Mouse (Mus musculus): ENCODE results near the gene Gtf3c5. TPM values are rescaled to one million over a fixed set of nuclear protein-coding genes. Genes with fewer than 3 reads are reported as not detected.

The Gtf3c5 gene
- polyA plus RNA-seq, 1 experiment = 2.1 TPM

DNA sequence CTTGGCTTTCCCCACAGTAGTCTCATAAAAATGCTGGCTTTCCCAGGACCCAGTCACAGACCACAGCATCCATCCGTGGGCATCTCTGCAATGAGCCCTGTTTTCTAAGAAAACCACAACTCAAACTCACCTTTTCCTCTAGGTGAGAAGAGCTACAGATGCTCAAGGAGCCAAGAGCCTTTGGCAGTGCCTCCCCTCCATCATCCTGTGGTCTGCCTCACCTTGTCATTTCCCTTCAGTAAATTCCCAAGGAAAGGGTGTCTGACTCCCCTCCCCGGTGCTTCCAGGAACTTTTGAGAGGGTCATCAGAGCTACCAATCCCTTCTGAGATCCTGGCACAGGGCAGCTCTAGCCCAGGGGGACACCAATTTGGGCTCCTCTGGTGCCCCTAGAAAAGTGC lies 37.6 kb upstream of the Gtf3c5 start:
- Histone ChIP-seq H3K4me3 (replicated peaks) (peak overlapping the region; percentile 92), H3K27me3 (ENCODE audit: control insufficient read depth) (peaks cover 4% of the 10 kb centered on the region; the same call in 1 of the 2 replicates), H3K36me3 (ENCODE audit: control insufficient read depth) (peaks cover 52% of the 10 kb centered on the region), H3K9me3 (ENCODE audit: control insufficient read depth, low read length) (peaks cover 3% of the 10 kb centered on the region; the same call in 1 of the 2 replicates), H3K4me1 (ENCODE audit: control insufficient read depth) (peaks cover 66% of the 10 kb centered on the region)
- TF ChIP-seq GATA1 (IDR thresholded peaks at IDR 0.05; ENCODE audit: low read length) (no peak), TAL1 (IDR thresholded peaks at IDR 0.05; ENCODE audit: low read length) (no peak)

DNA sequence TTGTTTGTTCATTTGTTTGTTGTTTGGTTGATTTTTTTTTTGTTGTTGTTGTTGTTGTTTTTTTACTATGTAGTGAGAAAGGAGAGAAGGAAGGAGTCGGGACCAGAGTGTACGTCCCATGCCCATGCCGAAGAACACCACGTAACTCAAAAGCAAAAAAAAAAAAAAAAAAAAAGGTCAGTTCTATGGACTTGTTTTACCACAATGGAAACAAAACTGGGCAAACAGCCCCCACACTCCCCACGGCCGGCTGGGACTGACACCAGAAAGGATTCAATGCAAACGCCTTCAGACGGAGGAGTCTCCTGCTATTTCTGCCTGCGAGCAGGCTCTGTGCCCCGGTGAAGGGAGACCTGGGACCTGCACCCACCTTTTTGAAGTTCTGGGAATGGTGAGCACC lies 37.0 kb upstream of the Gtf3c5 start:
- no peak for TF ChIP-seq GATA1 (IDR thresholded peaks at IDR 0.05; ENCODE audit: low read length)
- no peak for TF ChIP-seq TAL1 (IDR thresholded peaks at IDR 0.05; ENCODE audit: low read length)
- H3K9me3 ChIP-seq (ENCODE audit: control insufficient read depth, low read length) = peaks cover 3% of the 10 kb centered on the region; the same call in 1 of the 2 replicates
- peak overlapping the region; percentile 92 for H3K4me3 ChIP-seq (replicated peaks)
- peaks cover 58% of the 10 kb centered on the region for H3K36me3 ChIP-seq (ENCODE audit: control insufficient read depth)
- peaks cover 72% of the 10 kb centered on the region for H3K4me1 ChIP-seq (ENCODE audit: control insufficient read depth)
- H3K27me3 ChIP-seq (ENCODE audit: control insufficient read depth) = 0 out of 2 replicates have a peak, but pooled peaks cover 2% of the 10 kb centered on the region

DNA sequence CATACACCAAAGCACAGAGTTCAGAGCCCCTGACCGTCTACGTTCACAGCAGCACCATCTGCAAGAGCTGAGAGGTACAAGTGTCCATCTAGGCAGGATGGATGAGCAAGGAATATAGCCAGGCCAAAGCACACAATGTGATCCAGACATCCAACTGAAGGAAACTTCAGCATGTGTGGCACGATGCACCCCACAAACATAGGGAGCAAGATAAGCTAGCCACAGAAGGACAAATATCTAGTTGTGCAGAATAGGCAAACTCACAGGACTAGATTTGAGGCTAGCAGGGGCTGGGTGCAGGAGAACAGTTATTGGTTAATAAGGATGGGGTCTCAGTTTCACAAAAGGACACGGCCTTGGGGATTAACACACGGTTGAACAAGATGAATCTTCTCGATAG lies 35.8 kb upstream of the Gtf3c5 start:
- no peak for TF ChIP-seq TAL1 (IDR thresholded peaks at IDR 0.05; ENCODE audit: low read length)
- no peak for TF ChIP-seq GATA1 (IDR thresholded peaks at IDR 0.05; ENCODE audit: low read length)
- Histone ChIP-seq H3K27me3 (ENCODE audit: control insufficient read depth) (no peaks in the 10 kb centered on the region), H3K36me3 (ENCODE audit: control insufficient read depth) (peaks cover 70% of the 10 kb centered on the region), H3K4me3 (replicated peaks) (peak overlapping the region; percentile 92), H3K4me1 (ENCODE audit: control insufficient read depth) (peaks cover 81% of the 10 kb centered on the region), H3K9me3 (ENCODE audit: control insufficient read depth, low read length) (no peaks in the 10 kb centered on the region)

DNA sequence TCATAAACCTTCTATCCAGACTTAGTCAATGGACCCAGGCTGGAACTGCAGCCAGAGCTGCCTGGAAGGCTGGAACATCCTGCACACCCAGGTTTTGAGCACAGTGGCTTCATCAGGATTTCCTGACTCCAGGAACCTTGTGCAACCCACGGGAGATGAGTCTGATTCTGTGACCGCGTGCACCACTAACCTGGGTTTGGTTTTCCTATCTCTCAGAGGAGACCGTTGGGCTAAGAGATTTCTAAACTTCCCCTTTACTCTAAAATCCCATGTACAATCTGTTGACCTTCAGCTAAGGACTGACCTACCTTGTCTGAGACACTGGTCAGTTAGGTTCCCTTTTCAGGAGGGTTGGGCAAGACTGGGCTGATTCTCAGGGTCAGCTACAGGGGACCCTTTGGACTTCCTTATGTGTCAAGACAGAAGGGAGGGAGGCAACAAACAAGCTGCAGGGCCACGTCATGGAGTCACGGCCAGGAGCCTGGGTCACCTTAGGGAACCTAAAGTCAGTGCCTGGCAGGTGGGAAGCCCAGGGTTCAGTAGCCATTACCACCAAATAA lies 35.3 kb upstream of the Gtf3c5 start:
- H3K4me1 ChIP-seq (ENCODE audit: control insufficient read depth) = peaks cover 86% of the 10 kb centered on the region
- peak overlapping the region; percentile 92 for H3K4me3 ChIP-seq (replicated peaks)
- peaks cover 75% of the 10 kb centered on the region for H3K36me3 ChIP-seq (ENCODE audit: control insufficient read depth)
- TF ChIP-seq TAL1 (IDR thresholded peaks at IDR 0.05; ENCODE audit: low read length) (no peak), GATA1 (IDR thresholded peaks at IDR 0.05; ENCODE audit: low read length) (no peak)
- no peaks in the 10 kb centered on the region for H3K9me3 ChIP-seq (ENCODE audit: control insufficient read depth, low read length)
- H3K27me3 ChIP-seq (ENCODE audit: control insufficient read depth) = no peaks in the 10 kb centered on the region

DNA sequence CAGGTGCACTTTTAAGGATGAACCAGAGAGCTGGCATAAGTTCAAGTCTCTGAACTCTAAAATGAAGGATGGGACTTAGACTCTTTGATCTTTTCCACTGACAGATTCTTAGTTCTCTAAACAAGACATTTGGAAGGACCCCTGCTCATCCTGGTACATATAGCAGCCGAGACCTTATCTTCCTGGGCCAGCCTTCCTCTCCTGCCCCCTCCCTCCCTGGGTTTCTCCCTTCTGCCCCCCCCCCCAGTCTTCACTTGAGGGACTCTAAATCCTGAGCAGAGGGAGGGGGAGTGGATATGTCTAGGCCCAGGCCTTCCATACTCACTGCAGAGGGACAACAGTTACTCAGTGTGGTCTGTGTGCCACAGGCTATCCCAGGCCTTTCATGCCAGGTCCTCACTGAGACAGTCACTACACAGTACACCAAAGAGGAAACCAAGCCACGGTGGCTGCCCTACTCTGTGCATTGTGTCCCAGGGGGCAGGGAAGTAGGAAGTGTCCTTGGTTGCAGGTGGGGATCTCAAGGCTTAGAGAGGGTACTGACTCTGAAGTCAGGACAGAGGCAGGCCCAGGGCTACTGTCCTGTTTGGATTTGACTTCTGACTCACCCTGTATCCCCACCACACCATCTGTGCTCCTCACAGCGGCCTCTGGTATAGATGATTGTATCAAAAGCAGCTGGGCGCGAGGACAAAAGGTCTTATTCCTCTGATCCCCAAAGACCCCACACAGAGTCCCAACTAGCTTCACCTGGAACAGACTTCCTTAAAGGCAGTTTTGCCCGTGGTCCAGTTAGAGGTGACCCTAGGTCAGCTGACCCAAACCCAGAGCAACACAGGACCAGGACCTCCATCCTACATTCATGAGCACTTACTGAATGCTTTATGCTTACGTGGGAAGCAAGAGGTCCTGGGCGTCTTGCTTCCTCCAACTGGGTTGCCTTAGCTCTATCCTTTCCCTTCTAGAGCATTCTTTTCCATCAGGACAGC lies 34.2 kb upstream of the Gtf3c5 start:
- Histone ChIP-seq H3K36me3 (ENCODE audit: control insufficient read depth) (peaks cover 85% of the 10 kb centered on the region), H3K4me3 (replicated peaks) (peak overlapping the region; percentile 92), H3K4me1 (ENCODE audit: control insufficient read depth) (peaks cover 86% of the 10 kb centered on the region), H3K27me3 (ENCODE audit: control insufficient read depth) (peaks cover 2% of the 10 kb centered on the region; the same call in 1 of the 2 replicates), H3K9me3 (ENCODE audit: control insufficient read depth, low read length) (peaks cover under 1% of the 10 kb centered on the region; the same call in 1 of the 2 replicates)
- TF ChIP-seq GATA1 (IDR thresholded peaks at IDR 0.05; ENCODE audit: low read length) (no peak), TAL1 (IDR thresholded peaks at IDR 0.05; ENCODE audit: low read length) (no peak)

DNA sequence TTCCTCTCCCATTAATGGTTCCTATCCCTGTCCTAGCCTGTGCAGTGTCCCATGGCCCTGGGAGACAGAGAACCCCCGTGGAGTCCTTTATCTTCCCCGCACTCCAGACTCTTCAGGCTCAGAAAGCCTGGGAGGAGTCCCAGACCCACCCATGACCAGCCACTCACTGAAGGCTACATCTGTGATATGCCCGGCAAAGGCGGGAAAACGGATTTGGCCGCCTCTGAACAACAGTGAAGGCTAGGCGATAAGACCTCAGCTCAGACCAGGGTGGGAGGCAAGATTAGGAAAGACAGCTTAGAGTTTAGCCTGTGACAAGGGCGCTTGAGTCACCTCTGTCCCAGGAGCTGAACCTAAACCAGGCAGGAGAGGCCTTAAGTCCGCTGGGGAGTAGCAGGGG lies 33.3 kb upstream of the Gtf3c5 start:
- H3K36me3 ChIP-seq (ENCODE audit: control insufficient read depth) = peaks cover 95% of the 10 kb centered on the region
- TF ChIP-seq TAL1 (IDR thresholded peaks at IDR 0.05; ENCODE audit: low read length) (peak; percentile 55; the same call in 2 of the 3 replicates), GATA1 (IDR thresholded peaks at IDR 0.05; ENCODE audit: low read length) (peak; percentile 79)
- H3K4me1 ChIP-seq (ENCODE audit: control insufficient read depth) = peaks cover 86% of the 10 kb centered on the region
- peaks cover 2% of the 10 kb centered on the region; the same call in 1 of the 2 replicates for H3K27me3 ChIP-seq (ENCODE audit: control insufficient read depth)
- peak overlapping the region; percentile 92 for H3K4me3 ChIP-seq (replicated peaks)
- H3K9me3 ChIP-seq (ENCODE audit: control insufficient read depth, low read length) = peaks cover 3% of the 10 kb centered on the region; the same call in 1 of the 2 replicates

DNA sequence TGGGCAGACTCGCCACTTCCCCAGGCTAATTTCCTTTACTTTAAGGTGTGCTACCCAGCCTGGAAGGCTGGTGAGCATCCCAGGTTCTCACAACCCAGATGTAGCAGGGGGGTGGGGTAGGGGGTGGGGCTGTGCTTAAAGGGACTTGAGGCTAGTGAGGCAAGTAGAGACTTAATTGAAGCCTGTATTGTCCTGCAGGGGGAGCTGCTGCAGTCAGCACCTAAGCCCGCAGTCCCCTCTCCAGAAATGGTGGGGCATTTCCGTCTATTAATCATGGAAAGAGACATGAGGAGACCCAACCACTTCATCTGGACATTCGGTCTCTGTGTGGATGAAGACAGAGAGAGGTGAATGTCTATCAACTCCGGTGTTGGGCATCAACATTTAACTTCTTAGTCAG lies 32.8 kb upstream of the Gtf3c5 start:
- Histone ChIP-seq H3K9me3 (ENCODE audit: control insufficient read depth, low read length) (peaks cover 3% of the 10 kb centered on the region; the same call in 1 of the 2 replicates), H3K4me1 (ENCODE audit: control insufficient read depth) (peaks cover 87% of the 10 kb centered on the region)
- no peak for TF ChIP-seq TAL1 (IDR thresholded peaks at IDR 0.05; ENCODE audit: low read length)
- no peak for TF ChIP-seq GATA1 (IDR thresholded peaks at IDR 0.05; ENCODE audit: low read length)

DNA sequence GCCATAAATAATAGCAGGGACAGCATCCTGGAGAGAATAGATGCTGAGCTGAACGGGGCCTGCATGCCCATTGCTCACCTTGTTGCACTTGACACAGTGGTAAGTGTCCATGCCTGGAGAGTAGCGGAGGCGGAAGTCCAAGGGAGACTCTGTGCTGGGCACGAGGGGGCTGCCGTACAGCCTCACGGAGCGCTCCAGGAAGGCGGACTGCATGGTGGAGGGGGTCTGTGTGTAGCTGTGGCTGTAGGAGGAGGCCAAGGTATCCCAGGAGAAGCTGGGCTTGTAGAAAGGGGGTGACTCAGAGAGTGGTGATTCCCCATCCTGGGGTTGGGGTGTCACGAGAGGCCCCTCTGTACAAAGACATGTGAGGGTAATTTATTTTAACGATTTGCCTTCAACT lies 30.0 kb upstream of the Gtf3c5 start:
- H3K9me3 ChIP-seq (ENCODE audit: control insufficient read depth, low read length) = peaks cover 3% of the 10 kb centered on the region; the same call in 1 of the 2 replicates

More for the DNA sequence above, 32.8 kb upstream of the Gtf3c5 start:
- peaks cover 2% of the 10 kb centered on the region; the same call in 1 of the 2 replicates for H3K27me3 ChIP-seq (ENCODE audit: control insufficient read depth)
- H3K4me3 ChIP-seq (replicated peaks) = peak overlapping the region; percentile 92
- peaks cover 97% of the 10 kb centered on the region for H3K36me3 ChIP-seq (ENCODE audit: control insufficient read depth)

More for the DNA sequence above, 30.0 kb upstream of the Gtf3c5 start:
- TF ChIP-seq TAL1 (IDR thresholded peaks at IDR 0.05; ENCODE audit: low read length) = no peak
- no peak for TF ChIP-seq GATA1 (IDR thresholded peaks at IDR 0.05; ENCODE audit: low read length)
- Histone ChIP-seq H3K36me3 (ENCODE audit: control insufficient read depth) (peaks cover 100% of the 10 kb centered on the region), H3K4me1 (ENCODE audit: control insufficient read depth) (peaks cover 99% of the 10 kb centered on the region), H3K27me3 (ENCODE audit: control insufficient read depth) (peaks cover 2% of the 10 kb centered on the region; the same call in 1 of the 2 replicates), H3K4me3 (replicated peaks) (no peak overlapping the region)
